Mouse (Mus musculus): ENCODE data around the gene Slc25a51. TPM values are rescaled to one million over a fixed set of nuclear protein-coding genes. Genes with fewer than 3 reads are reported as not detected.

Slc25a51 gene
- total and polyA plus RNA-seq, 3 experiments, result 27.6 to 44.7 (median 44.4) TPM

- Histone ChIP-seq H3K27ac (ENCODE audit: insufficient read depth, low read depth) (no peak overlapping the region), H3K9me3 (replicated peaks; ENCODE audit: low read length) (no peaks in the 10 kb centered on the region), H3K9ac (ENCODE audit: insufficient read depth, low read depth) (no peak overlapping the region), H3K4me3 (replicated peaks in 1 of 3; ENCODE audit: low read depth in 2 of 3, low read length in 2 of 3, poor library complexity in 1 of 3) (no peak overlapping the region), H3K36me3 (replicated peaks in 1 of 2; ENCODE audit: control insufficient read depth in 1 of 2, insufficient read depth in 1 of 2, low read length in 1 of 2) (peaks cover 0 to 86% of the 10 kb centered on the region in 2 experiments), H3K4me2 (ENCODE audit: insufficient read depth, low read depth, poor library complexity, severe bottlenecking) (no peak overlapping the region), H3K27me3 (replicated peaks) (no peaks in the 10 kb centered on the region), H3K79me2 (replicated peaks; ENCODE audit: control insufficient read depth, extremely low read depth, insufficient read depth, poor library complexity, severe bottlenecking) (no peaks in the 10 kb centered on the region), H3K4me1 (ENCODE audit: control insufficient read depth in 1 of 2, insufficient read depth in 2 of 2) (peaks cover 10 to 34% of the 10 kb centered on the region in 2 experiments)
- dilution Hi-C loops (cut with MboI; ENCODE audit: extremely low pct_ligation_motif_present, extremely low pct_unique_long_range_greater_than_20kb, low sequenced_read_pairs), result no loop called here
- TF ChIP-seq EP300 (IDR thresholded peaks at IDR 0.05; ENCODE audit: low read length), result no peak
- TF ChIP-seq USF1 (IDR thresholded peaks at IDR 0.05; ENCODE audit: low read depth, low read length), result no peak
- TF ChIP-seq USF2 (conservative IDR thresholded peaks at IDR 0.05; ENCODE audit: low read depth, low read length), result no peak
- no peak for TF ChIP-seq UBTF (IDR thresholded peaks at IDR 0.05; ENCODE audit: low read depth, low read length)
- TF ChIP-seq CTCF (conservative IDR thresholded peaks at IDR 0.05 in 1 of 2, IDR thresholded peaks at IDR 0.05 in 1 of 2; ENCODE audit: low read depth in 2 of 2, low read length in 2 of 2), result no peak
- no peak for TF ChIP-seq PAX5 (IDR thresholded peaks at IDR 0.05; ENCODE audit: low read length)
- TF ChIP-seq BHLHE40 (IDR thresholded peaks at IDR 0.05; ENCODE audit: low read depth, low read length), result no peak
- TF ChIP-seq KAT2A (IDR thresholded peaks at IDR 0.05; ENCODE audit: insufficient replicate concordance, low read length), result no peak
- TF ChIP-seq NELFE (IDR thresholded peaks at IDR 0.05; ENCODE audit: low read depth, low read length), result no peak
- no peak for TF ChIP-seq MXI1 (IDR thresholded peaks at IDR 0.05; ENCODE audit: low read depth, low read length)
- no peak for TF ChIP-seq CHD2 (IDR thresholded peaks at IDR 0.05; ENCODE audit: low read length)
- no peak for DNase-seq (ENCODE audit: extremely low read depth)
- in situ Hi-C loops (cut with MboI; ENCODE audit: low pct_ligation_motif_present, low pct_unique_long_range_greater_than_20kb, low sequenced_read_pairs), result loop anchor here (5.0 kb wide), 1 partner anchor 98 kb away; no protein-coding TSS in a partner anchor
Observed at GRCm38 (mm10) chr4:45429451-45429850, 20.9 kb upstream of the Slc25a51 start.

GRCm38 (mm10) chr4:45426724-45427457, 18.3 kb upstream of the Slc25a51 start:
- no peak for DNase-seq (ENCODE audit: extremely low read depth)
- Histone ChIP-seq H3K9me3 (replicated peaks; ENCODE audit: low read length) (no peaks in the 10 kb centered on the region), H3K4me3 (replicated peaks in 1 of 3; ENCODE audit: low read depth in 2 of 3, low read length in 2 of 3, poor library complexity in 1 of 3) (no peak overlapping the region), H3K27me3 (replicated peaks) (no peaks in the 10 kb centered on the region), H3K27ac (ENCODE audit: insufficient read depth, low read depth) (no peak overlapping the region), H3K79me2 (replicated peaks; ENCODE audit: control insufficient read depth, extremely low read depth, insufficient read depth, poor library complexity, severe bottlenecking) (no peaks in the 10 kb centered on the region), H3K4me2 (ENCODE audit: insufficient read depth, low read depth, poor library complexity, severe bottlenecking) (no peak overlapping the region), H3K36me3 (replicated peaks in 1 of 2; ENCODE audit: control insufficient read depth in 1 of 2, insufficient read depth in 1 of 2, low read length in 1 of 2) (peaks cover 0 to 89% of the 10 kb centered on the region in 2 experiments), H3K9ac (ENCODE audit: insufficient read depth, low read depth) (no peak overlapping the region), H3K4me1 (ENCODE audit: control insufficient read depth in 1 of 2, insufficient read depth in 2 of 2) (peaks cover 8 to 24% of the 10 kb centered on the region in 2 experiments)
- dilution Hi-C loops (cut with MboI; ENCODE audit: extremely low pct_ligation_motif_present, extremely low pct_unique_long_range_greater_than_20kb, low sequenced_read_pairs) (no loop called here), in situ Hi-C loops (cut with MboI; ENCODE audit: low pct_ligation_motif_present, low pct_unique_long_range_greater_than_20kb, low sequenced_read_pairs) (loop anchor here (5.0 kb wide), 1 partner anchor 100 kb away; no protein-coding TSS in a partner anchor)
- TF ChIP-seq BHLHE40 (IDR thresholded peaks at IDR 0.05; ENCODE audit: low read depth, low read length), result no peak
- peak; percentile 41 for TF ChIP-seq SMC3 (IDR thresholded peaks at IDR 0.05; ENCODE audit: low read depth, low read length)
- no peak for TF ChIP-seq PAX5 (IDR thresholded peaks at IDR 0.05; ENCODE audit: low read length)
- TF ChIP-seq RCOR1 (conservative IDR thresholded peaks at IDR 0.05; ENCODE audit: low read depth, low read length), result no peak
- TF ChIP-seq MYC (IDR thresholded peaks at IDR 0.05; ENCODE audit: low read depth, low read length), result no peak
- TF ChIP-seq CTCF (conservative IDR thresholded peaks at IDR 0.05 in 1 of 2, IDR thresholded peaks at IDR 0.05 in 1 of 2; ENCODE audit: low read depth in 2 of 2, low read length in 2 of 2), result peak in 1 of 2 experiments; percentile 56; a peak in 2 of 4 replicates
- TF ChIP-seq RAD21 (IDR thresholded peaks at IDR 0.05; ENCODE audit: low read depth, low read length), result peak; percentile 53
- no peak for TF ChIP-seq UBTF (IDR thresholded peaks at IDR 0.05; ENCODE audit: low read depth, low read length)
- no peak for TF ChIP-seq KAT2A (IDR thresholded peaks at IDR 0.05; ENCODE audit: insufficient replicate concordance, low read length)

Data from CH12.LX (cell line).